Mouse (Mus musculus): ENCODE measurements around the gene 4933402D24Rik.

GRCm38 (mm10) chr1:63805095-63805494 is 36.0 kb upstream of the 4933402D24Rik start:
- TF ChIP-seq CTCF (IDR thresholded peaks at IDR 0.05; ENCODE audit: low read depth, low read length): no peak
- TF ChIP-seq POLR2A (IDR thresholded peaks at IDR 0.05; ENCODE audit: extremely low read depth, insufficient read depth, low read length): no peak

Measured in liver, adult 2 months (tissue).